Mouse (Mus musculus) brown adipose tissue, adult 24 weeks (tissue): Measurements from ENCODE around the gene Tmem204. TPM values are rescaled to one million over a fixed set of nuclear protein-coding genes. Genes with fewer than 3 reads are reported as not detected.

Experiments
- H3K27ac ChIP-seq: fragments of 200-500 bp; replicated peaks from 2 replicates; pipeline ENCODE4 v1.5.1; 2012; ENCODE audit warnings: low read depth, mild to moderate bottlenecking, low read length
- H3K4me1 ChIP-seq: fragments of 200-500 bp; 2 replicates; pipeline ENCODE4 v1.6.1; 2012; ENCODE audit warnings: low read length, mixed read lengths; ENCODE audit not compliant: control insufficient read depth, insufficient read depth, insufficient read length
- H3K4me3 ChIP-seq: fragments of 200-500 bp; 2 replicates; pipeline ENCODE4 v1.5.1; 2012; ENCODE audit warnings: low read depth, mild to moderate bottlenecking, low read length, moderate library complexity; ENCODE audit not compliant: insufficient read depth
- polyA plus RNA-seq: library from polyadenylated mRNA; stranded (reverse); fragments of >200 nt; gene quantifications from 2 replicates; pipeline ENCODE4 v1.2.4, GENCODE M21; 2012; ENCODE audit not compliant: missing spikeins, insufficient read depth, insufficient read length

The Tmem204 gene
- polyA plus RNA-seq, 1 experiment: 13.1 TPM

GRCm38 (mm10) chr17:25109578-25109977 lies 26.2 kb upstream of the Tmem204 start:
- Histone ChIP-seq H3K4me1 (no peaks in the 10 kb centered on the region), H3K4me3 (no peak overlapping the region), H3K27ac (no peak overlapping the region)

- no peaks in the 10 kb centered on the region for H3K4me1 ChIP-seq
- no peak overlapping the region for H3K4me3 ChIP-seq
- H3K27ac ChIP-seq: no peak overlapping the region
Observed at GRCm38 (mm10) chr17:25107786-25108185, 24.4 kb upstream of the Tmem204 start.

GRCm38 (mm10) chr17:25101338-25101737 lies 17.9 kb upstream of the Tmem204 start:
- Histone ChIP-seq H3K27ac (no peak overlapping the region), H3K4me3 (no peak overlapping the region), H3K4me1 (no peaks in the 10 kb centered on the region)

DNA sequence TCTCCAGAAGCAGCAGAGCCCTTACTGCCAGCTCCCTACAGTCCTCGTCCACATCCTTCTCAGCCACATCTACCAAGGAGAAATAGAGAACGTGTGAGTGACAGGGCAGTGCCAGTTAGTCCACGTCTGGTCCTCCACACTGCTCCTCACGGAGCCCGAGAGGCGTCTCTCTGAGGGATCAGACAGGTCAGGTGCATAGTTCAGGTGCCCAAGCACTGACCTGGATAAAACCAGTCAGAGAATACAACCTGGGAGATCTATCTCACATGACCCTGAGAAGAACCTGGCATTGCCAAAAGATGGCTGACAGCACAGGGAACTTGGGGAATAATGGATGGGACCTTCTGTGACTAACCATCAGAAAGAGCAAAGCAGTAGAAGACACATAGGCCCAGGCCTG lies 16.7 kb upstream of the Tmem204 start:
- Histone ChIP-seq H3K4me3 (no peak overlapping the region), H3K4me1 (no peaks in the 10 kb centered on the region), H3K27ac (no peak overlapping the region)

DNA sequence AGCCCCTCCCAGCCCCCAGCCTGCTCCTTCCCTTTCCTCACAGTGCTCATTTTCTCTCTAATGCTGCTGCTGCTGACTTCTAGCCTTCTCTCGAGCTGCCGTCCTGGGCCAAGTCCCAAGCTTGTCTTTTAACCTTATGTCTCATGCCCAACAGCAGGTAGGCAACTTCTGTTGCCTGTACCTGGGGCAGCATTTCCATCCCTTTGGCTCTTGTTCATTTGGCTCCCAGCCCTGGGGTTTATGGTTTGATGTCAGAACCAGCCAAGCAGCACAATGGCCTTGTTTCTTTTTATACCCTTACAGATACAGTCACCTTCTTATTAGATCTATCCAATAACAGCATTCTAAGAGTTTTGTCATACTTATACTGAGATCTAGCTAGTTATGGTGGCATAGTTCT lies 12.8 kb upstream of the Tmem204 start:
- H3K27ac ChIP-seq: no peak overlapping the region
- H3K4me1 ChIP-seq: no peaks in the 10 kb centered on the region
- H3K4me3 ChIP-seq: no peak overlapping the region

- Histone ChIP-seq H3K27ac (no peak overlapping the region), H3K4me3 (no peak overlapping the region), H3K4me1 (no peaks in the 10 kb centered on the region)
Observed at GRCm38 (mm10) chr17:25090450-25090849, 7.1 kb upstream of the Tmem204 start.

GRCm38 (mm10) chr17:25089158-25089557 lies 5.8 kb upstream of the Tmem204 start:
- Histone ChIP-seq H3K4me3 (no peak overlapping the region), H3K27ac (no peak overlapping the region), H3K4me1 (no peaks in the 10 kb centered on the region)

- Histone ChIP-seq H3K27ac (no peak overlapping the region), H3K4me3 (no peak overlapping the region), H3K4me1 (no peaks in the 10 kb centered on the region)
Observed at GRCm38 (mm10) chr17:25086724-25087123, 3.3 kb upstream of the Tmem204 start.

GRCm38 (mm10) chr17:25084835-25085385 lies 1.5 kb upstream of the Tmem204 start:
- Histone ChIP-seq H3K27ac (no peak overlapping the region), H3K4me1 (0 out of 2 replicates have a peak, but pooled peaks cover 2% of the 10 kb centered on the region), H3K4me3 (no peak overlapping the region)

- peak overlapping the region; percentile 83 for H3K27ac ChIP-seq
- H3K4me3 ChIP-seq: no peak overlapping the region
- H3K4me1 ChIP-seq: 0 out of 2 replicates have a peak, but pooled peaks cover 2% of the 10 kb centered on the region
Observed at GRCm38 (mm10) chr17:25082887-25083286, 504 bp downstream of the Tmem204 start.

GRCm38 (mm10) chr17:25082081-25082847 lies 1.1 kb downstream of the Tmem204 start:
- Histone ChIP-seq H3K4me3 (peak overlapping the region; percentile 33), H3K27ac (peak overlapping the region; percentile 83), H3K4me1 (0 out of 2 replicates have a peak, but pooled peaks cover 2% of the 10 kb centered on the region)

DNA sequence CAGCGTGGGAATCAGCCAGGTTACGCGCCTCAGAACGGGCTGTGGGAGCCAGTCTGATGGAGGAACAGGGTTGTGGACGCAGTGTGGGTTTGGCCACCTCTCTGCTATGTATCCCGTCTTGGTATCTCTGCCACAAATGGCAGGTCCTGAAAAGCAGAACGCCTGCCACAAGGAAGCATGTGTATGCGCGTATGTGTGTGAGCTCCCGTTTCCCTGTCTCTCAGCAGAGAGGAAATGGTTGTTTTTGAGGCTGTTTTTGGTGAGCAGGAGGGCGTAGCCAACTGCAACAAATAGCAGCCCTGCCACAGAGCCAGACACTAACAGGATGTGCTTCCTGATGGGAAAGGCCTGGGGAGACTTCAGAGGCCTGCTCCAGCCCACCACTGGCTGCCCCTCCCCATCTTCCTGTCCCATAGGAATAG lies 2.4 kb downstream of the Tmem204 start:
- Histone ChIP-seq H3K4me3 (peak overlapping the region; percentile 69), H3K4me1 (0 out of 2 replicates have a peak, but pooled peaks cover 2% of the 10 kb centered on the region), H3K27ac (peak overlapping the region; percentile 97)

DNA sequence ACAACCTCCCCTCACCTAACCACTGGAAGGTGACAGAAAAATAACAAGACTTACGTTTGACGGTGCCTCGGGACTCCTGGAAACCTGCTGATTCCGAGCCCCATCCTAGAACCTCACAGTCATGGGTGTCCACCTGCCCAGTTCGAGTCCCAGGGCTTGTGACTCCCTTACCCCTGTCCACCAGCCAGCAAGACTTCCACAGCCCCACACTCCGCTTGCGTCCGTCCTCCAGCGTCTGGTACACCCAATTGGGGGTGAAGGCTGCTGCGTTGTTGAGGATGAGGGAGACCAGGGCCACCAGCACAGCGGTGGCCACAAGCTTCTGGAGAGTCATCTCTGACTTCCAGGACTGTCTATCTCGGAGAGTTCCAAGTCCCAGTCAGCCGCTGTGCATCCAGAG lies 3.2 kb downstream of the Tmem204 start:
- peak overlapping the region; percentile 97 for H3K27ac ChIP-seq
- H3K4me1 ChIP-seq: 0 out of 2 replicates have a peak, but pooled peaks cover 2% of the 10 kb centered on the region
- H3K4me3 ChIP-seq: peak overlapping the region; percentile 69

DNA sequence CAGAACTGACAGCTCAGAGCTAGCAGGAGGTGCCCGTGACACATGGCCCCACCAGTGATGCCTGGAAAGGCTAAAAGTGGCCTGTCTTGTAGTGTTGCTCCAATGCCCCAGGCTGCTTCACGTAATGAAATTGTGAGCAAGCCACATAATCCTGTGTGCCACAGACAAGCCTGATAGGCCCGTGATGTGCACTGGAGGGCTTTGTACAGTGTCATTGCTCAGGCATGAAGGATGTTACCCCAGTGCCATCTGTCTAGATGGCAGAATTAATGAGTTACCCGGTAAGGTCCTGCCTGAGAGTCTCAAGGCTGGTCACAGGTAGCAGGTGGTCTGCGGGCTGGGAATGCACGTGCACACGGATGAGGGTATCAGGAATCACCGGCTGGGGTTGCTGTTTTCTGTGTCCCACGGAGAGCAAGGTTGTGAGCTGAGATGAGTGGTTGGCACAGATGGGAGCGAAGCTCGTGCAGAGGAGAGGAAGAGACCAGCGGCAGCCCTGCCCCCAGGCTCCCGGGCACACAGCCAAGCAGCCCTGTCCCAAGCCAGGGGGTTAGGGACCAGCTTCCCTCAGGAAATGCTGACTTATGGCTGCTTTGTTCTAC lies 5.5 kb downstream of the Tmem204 start:
- H3K4me1 ChIP-seq: peaks cover 5% of the 10 kb centered on the region; the same call in 1 of the 2 replicates
- peak overlapping the region; percentile 97 for H3K27ac ChIP-seq
- H3K4me3 ChIP-seq: peak overlapping the region; percentile 69

DNA sequence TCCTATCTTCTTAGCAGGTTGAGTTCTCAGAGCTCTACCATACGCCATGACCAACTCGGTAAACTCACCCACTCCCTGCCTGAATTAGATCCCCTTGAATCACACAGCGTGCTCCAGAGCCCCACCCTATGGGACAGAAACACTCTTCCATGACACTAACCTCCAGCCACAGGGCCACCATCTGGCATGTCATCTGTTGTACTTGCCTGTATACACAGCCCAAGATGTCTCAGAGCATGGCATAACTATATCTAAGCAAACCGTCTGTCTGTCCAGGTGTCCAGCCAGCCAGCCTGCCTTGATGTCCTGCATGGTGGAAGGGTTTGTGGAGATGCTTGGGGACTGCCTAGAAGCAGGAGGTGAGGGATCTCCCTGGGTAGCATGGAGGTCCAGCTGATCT lies 6.5 kb downstream of the Tmem204 start:
- Histone ChIP-seq H3K4me3 (peak overlapping the region; percentile 69), H3K4me1 (peaks cover 12% of the 10 kb centered on the region; the same call in 1 of the 2 replicates), H3K27ac (peak overlapping the region; percentile 97; the same call in 1 of the 2 replicates)
